Mouse (Mus musculus): ENCODE measurements around the gene Plcd3. TPM values are rescaled to one million over a fixed set of nuclear protein-coding genes. Genes with fewer than 3 reads are reported as not detected.

The Plcd3 gene
- total and polyA plus RNA-seq, 3 experiments: 7.1 to 24.3 (median 11.3) TPM

- peaks cover 2 to 17% of the 10 kb centered on the region in 2 experiments; a peak in 3 of 4 replicates for H3K4me1 ChIP-seq (ENCODE audit: control insufficient read depth in 1 of 2, insufficient read depth in 2 of 2)
- no peaks in the 10 kb centered on the region for H3K9me3 ChIP-seq (replicated peaks; ENCODE audit: low read length)
- peaks cover 22% of the 10 kb centered on the region for H3K79me2 ChIP-seq (replicated peaks; ENCODE audit: control insufficient read depth, extremely low read depth, insufficient read depth, poor library complexity, severe bottlenecking)
- H3K27ac ChIP-seq (ENCODE audit: insufficient read depth, low read depth): no peak overlapping the region
- in situ Hi-C loops (cut with MboI; ENCODE audit: low pct_ligation_motif_present, low pct_unique_long_range_greater_than_20kb, low sequenced_read_pairs): no loop called here
- no peaks in the 10 kb centered on the region for H3K27me3 ChIP-seq (replicated peaks)
- H3K4me3 ChIP-seq (replicated peaks in 1 of 3; ENCODE audit: low read depth in 2 of 3, low read length in 2 of 3, poor library complexity in 1 of 3): no peak overlapping the region
- peak overlapping the region; percentile 59; the same call in 1 of the 2 replicates for H3K9ac ChIP-seq (ENCODE audit: insufficient read depth, low read depth)
- no peak for DNase-seq (ENCODE audit: extremely low read depth)
- H3K4me2 ChIP-seq (ENCODE audit: insufficient read depth, low read depth, poor library complexity, severe bottlenecking): peak overlapping the region; percentile 85
- peaks cover 0 to 5% of the 10 kb centered on the region in 2 experiments for H3K36me3 ChIP-seq (replicated peaks in 1 of 2; ENCODE audit: control insufficient read depth in 1 of 2, insufficient read depth in 1 of 2, low read length in 1 of 2)
- dilution Hi-C loops (cut with MboI; ENCODE audit: extremely low pct_ligation_motif_present, extremely low pct_unique_long_range_greater_than_20kb, low sequenced_read_pairs): no loop called here
- no peak for TF ChIP-seq MAFK (IDR thresholded peaks at IDR 0.05; ENCODE audit: insufficient replicate concordance, low read length)
- no peak for TF ChIP-seq ZC3H11A (IDR thresholded peaks at IDR 0.05; ENCODE audit: low read depth, low read length)
- no peak for TF ChIP-seq GABPA (IDR thresholded peaks at IDR 0.05; ENCODE audit: insufficient replicate concordance, low read depth, low read length)
- no peak for TF ChIP-seq USF2 (conservative IDR thresholded peaks at IDR 0.05; ENCODE audit: low read depth, low read length)
- TF ChIP-seq TBP (conservative IDR thresholded peaks at IDR 0.05; ENCODE audit: low read depth, low read length): no peak
- TF ChIP-seq POLR2AphosphoS2 (IDR thresholded peaks at IDR 0.05; ENCODE audit: low read depth, low read length): no peak
- no peak for TF ChIP-seq PAX5 (IDR thresholded peaks at IDR 0.05; ENCODE audit: low read length)
- no peak for TF ChIP-seq NRF1 (IDR thresholded peaks at IDR 0.05; ENCODE audit: low read depth, low read length)
- no peak for TF ChIP-seq MAZ (IDR thresholded peaks at IDR 0.05; ENCODE audit: low read depth, low read length)
- TF ChIP-seq ZNF384 (IDR thresholded peaks at IDR 0.05; ENCODE audit: low read depth, low read length): no peak
- TF ChIP-seq CHD2 (IDR thresholded peaks at IDR 0.05; ENCODE audit: low read length): no peak
- no peak for TF ChIP-seq SIN3A (IDR thresholded peaks at IDR 0.05; ENCODE audit: low read length)
- no peak for TF ChIP-seq JUND (conservative IDR thresholded peaks at IDR 0.05; ENCODE audit: low read depth, low read length)
- no peak for TF ChIP-seq EP300 (IDR thresholded peaks at IDR 0.05; ENCODE audit: low read length)
- no peak for TF ChIP-seq USF1 (IDR thresholded peaks at IDR 0.05; ENCODE audit: low read depth, low read length)
- TF ChIP-seq UBTF (IDR thresholded peaks at IDR 0.05; ENCODE audit: low read depth, low read length): no peak
- TF ChIP-seq JUN (IDR thresholded peaks at IDR 0.05; ENCODE audit: insufficient read depth, low read depth, low read length): no peak
- no peak for TF ChIP-seq SMC3 (IDR thresholded peaks at IDR 0.05; ENCODE audit: low read depth, low read length)
Measured at GRCm38 (mm10) chr11:103118866-103119265, 17.4 kb upstream of the Plcd3 start.

GRCm38 (mm10) chr11:103117591-103118009 is 16.1 kb upstream of the Plcd3 start:
- Histone ChIP-seq H3K36me3 (replicated peaks in 1 of 2; ENCODE audit: control insufficient read depth in 1 of 2, insufficient read depth in 1 of 2, low read length in 1 of 2) (peaks cover 0 to 17% of the 10 kb centered on the region in 2 experiments), H3K27me3 (replicated peaks) (no peaks in the 10 kb centered on the region), H3K9ac (ENCODE audit: insufficient read depth, low read depth) (peak overlapping the region; percentile 59), H3K79me2 (replicated peaks; ENCODE audit: control insufficient read depth, extremely low read depth, insufficient read depth, poor library complexity, severe bottlenecking) (peaks cover 22% of the 10 kb centered on the region), H3K4me3 (replicated peaks in 1 of 3; ENCODE audit: low read depth in 2 of 3, low read length in 2 of 3, poor library complexity in 1 of 3) (peak overlapping the region; percentile 68 to 69 (median 69)), H3K9me3 (replicated peaks; ENCODE audit: low read length) (no peaks in the 10 kb centered on the region), H3K4me1 (ENCODE audit: control insufficient read depth in 1 of 2, insufficient read depth in 2 of 2) (peaks cover 6 to 26% of the 10 kb centered on the region in 2 experiments; a peak in 3 of 4 replicates), H3K27ac (ENCODE audit: insufficient read depth, low read depth) (0 out of 2 replicates have a peak overlapping the region, but pooled peaks have one; percentile 1), H3K4me2 (ENCODE audit: insufficient read depth, low read depth, poor library complexity, severe bottlenecking) (peak overlapping the region; percentile 68)
- DNase-seq (ENCODE audit: extremely low read depth): no peak
- TF ChIP-seq JUND (conservative IDR thresholded peaks at IDR 0.05; ENCODE audit: low read depth, low read length) (no peak), NRF1 (IDR thresholded peaks at IDR 0.05; ENCODE audit: low read depth, low read length) (peak; percentile 36; the same call in 1 of the 2 replicates), BHLHE40 (IDR thresholded peaks at IDR 0.05; ENCODE audit: low read depth, low read length) (no peak), ETS1 (conservative IDR thresholded peaks at IDR 0.05; ENCODE audit: low read depth, low read length) (0 out of 2 replicates have a peak, but pooled peaks have one; percentile 11), CTCF (conservative IDR thresholded peaks at IDR 0.05 in 1 of 2, IDR thresholded peaks at IDR 0.05 in 1 of 2; ENCODE audit: low read depth in 2 of 2, low read length in 2 of 2) (no peak), SMC3 (IDR thresholded peaks at IDR 0.05; ENCODE audit: low read depth, low read length) (no peak), MXI1 (IDR thresholded peaks at IDR 0.05; ENCODE audit: low read depth, low read length) (peak; percentile 71), SIN3A (IDR thresholded peaks at IDR 0.05; ENCODE audit: low read length) (peak; percentile 66), GABPA (IDR thresholded peaks at IDR 0.05; ENCODE audit: insufficient replicate concordance, low read depth, low read length) (no peak), UBTF (IDR thresholded peaks at IDR 0.05; ENCODE audit: low read depth, low read length) (peak; percentile 57; the same call in 1 of the 2 replicates), ZMIZ1 (IDR thresholded peaks at IDR 0.05; ENCODE audit: low read depth, low read length) (peak; percentile 73; the same call in 1 of the 2 replicates), KAT2A (IDR thresholded peaks at IDR 0.05; ENCODE audit: insufficient replicate concordance, low read length) (no peak), CHD2 (IDR thresholded peaks at IDR 0.05; ENCODE audit: low read length) (peak; percentile 47; the same call in 1 of the 2 replicates), IRF4 (IDR thresholded peaks at IDR 0.05; ENCODE audit: low read depth, low read length) (peak; percentile 33; the same call in 1 of the 2 replicates)
- dilution Hi-C loops (cut with MboI; ENCODE audit: extremely low pct_ligation_motif_present, extremely low pct_unique_long_range_greater_than_20kb, low sequenced_read_pairs) (no loop called here), in situ Hi-C loops (cut with MboI; ENCODE audit: low pct_ligation_motif_present, low pct_unique_long_range_greater_than_20kb, low sequenced_read_pairs) (no loop called here)

All from CH12.LX (cell line).